Mouse (Mus musculus) pancreas, adult 10 weeks (tissue): Measurements from ENCODE around the gene Thsd7b. TPM values are rescaled to one million over a fixed set of nuclear protein-coding genes. Genes with fewer than 3 reads are reported as not detected.

Experiments
- polyA plus RNA-seq: library from polyadenylated mRNA; stranded (reverse); fragments of 350-450 nt; fragmentation: Illumina TruSeq; extraction: RNeasy Lipid Tissue Mini Kit (QIAGEN cat#74804); gene quantifications from one replicate; pipeline ENCODE4 v1.2.3, GENCODE M21; 2015; ENCODE audit warnings: low read depth, low replicate concordance; ENCODE audit not compliant: insufficient read depth

Gene Thsd7b
- not detected for polyA plus RNA-seq

GRCm38 (mm10) chr1:129272982-129273937 is at the start of gene Thsd7b:
Gene Thsd7b, plus strand, starts transcription at chr1:129273302.

